In the genomic region with DNA sequence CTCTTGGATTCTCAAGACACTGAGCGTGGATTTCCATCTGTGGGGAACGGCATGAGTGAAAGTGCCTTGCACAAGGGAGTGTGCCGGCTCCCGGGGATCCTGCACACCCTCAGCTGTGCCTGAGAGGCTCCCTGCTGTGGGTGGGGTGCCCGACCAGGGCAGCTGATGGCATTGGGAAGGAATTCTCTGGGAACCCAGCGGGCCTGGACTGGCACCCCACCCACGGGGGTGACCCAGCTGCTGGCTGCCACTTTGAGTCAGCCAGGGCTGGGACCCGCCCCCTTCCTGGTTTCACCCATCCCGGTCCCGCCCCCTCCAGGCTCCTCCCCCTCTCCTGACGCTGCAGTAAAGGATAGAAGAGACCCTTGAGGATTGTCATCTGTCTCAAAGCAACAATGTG, we compare ENCODE assay signal across 8 mouse cellular contexts. TPM values are rescaled to one million over a fixed set of nuclear protein-coding genes. Genes with fewer than 3 reads are reported as not detected.
DNase-seq lines count a peak whose midpoint lies in the region; ATAC-seq and TF ChIP-seq lines count a peak whose summit lies in the region.

No protein-coding gene starts in this region.

- 32% methylated on average over 10 of the region's 11 CpGs for WGBS in intestine, embryonic 15.5 days
- 37% methylated on average over 8 of the region's 11 CpGs for WGBS in lung, postnatal 0 days
- WGBS in forebrain, embryonic 14.5 days: 61% methylated on average over 9 of the region's 11 CpGs

- peak overlapping the region; percentile 63 for H3K27ac ChIP-seq in gastrocnemius, adult 2 months
- H3K27ac ChIP-seq in brown adipose tissue, adult 24 weeks (replicated peaks; ENCODE audit: low read depth, low read length): peak overlapping the region; percentile 35; the same call in 1 of the 2 replicates
- peak overlapping the region; percentile 48; the same call in 1 of the 2 replicates for H3K27ac ChIP-seq in intestine, embryonic 15.5 days
- peak overlapping the region; percentile 43 for H3K27ac ChIP-seq in lung, postnatal 0 days (ENCODE audit: low read length)
- H3K27ac ChIP-seq in forebrain, embryonic 14.5 days (ENCODE audit: low read depth, low read length): no peak overlapping the region

- H3K4me1 ChIP-seq in brown adipose tissue, adult 24 weeks (ENCODE audit: control insufficient read depth, insufficient read depth, insufficient read length, low read length): no peaks in the 10 kb centered on the region; the same call in 1 of the 2 replicates
- H3K4me1 ChIP-seq in intestine, embryonic 15.5 days (replicated peaks): peaks cover 36% of the 10 kb centered on the region
- H3K4me1 ChIP-seq in lung, postnatal 0 days (ENCODE audit: insufficient read depth, low read depth, low read length): peaks cover 9% of the 10 kb centered on the region; the same call in 1 of the 2 replicates
- H3K4me1 ChIP-seq in forebrain, embryonic 14.5 days (ENCODE audit: control insufficient read depth, insufficient read depth, low read length): no peaks in the 10 kb centered on the region

- DNase-seq in gastrocnemius, adult 2 months: peak; percentile 65
- no peak for DNase-seq in gastrocnemius, adult 18-20 months (ENCODE audit: low spot score)
- DNase-seq in lung, postnatal 0 days (ENCODE audit: low spot score): peak; percentile 81
- DNase-seq in thymus, postnatal 36 days: peak; percentile 73 to 76
- no peak for DNase-seq in forebrain, embryonic 14.5 days (ENCODE audit: low spot score)
- DNase-seq in adipocyte (ENCODE audit: low spot score): no peak

- H3K27me3 ChIP-seq in intestine, embryonic 15.5 days (replicated peaks): no peaks in the 10 kb centered on the region
- no peaks in the 10 kb centered on the region for H3K27me3 ChIP-seq in lung, postnatal 0 days (replicated peaks; ENCODE audit: insufficient read depth, low read length)
- peaks cover 11% of the 10 kb centered on the region for H3K27me3 ChIP-seq in forebrain, embryonic 14.5 days (replicated peaks; ENCODE audit: control insufficient read depth, insufficient read depth, low read length)

- peak overlapping the region; percentile 51 for H3K4me2 ChIP-seq in intestine, embryonic 15.5 days (replicated peaks)
- H3K4me2 ChIP-seq in lung, postnatal 0 days (replicated peaks; ENCODE audit: low read depth, low read length): peak overlapping the region; percentile 42
- no peak overlapping the region for H3K4me2 ChIP-seq in forebrain, embryonic 14.5 days (ENCODE audit: low read length)

- ATAC-seq in intestine, embryonic 15.5 days: peak; percentile 22
- ATAC-seq in lung, postnatal 0 days: peak; percentile 72
- no peak for ATAC-seq in forebrain, embryonic 14.5 days

- intact Hi-C loops in gastrocnemius, adult 2 months (cut with DNase I): no loop called here

- no peak overlapping the region; the same call in 1 of the 2 replicates for H3K9ac ChIP-seq in intestine, embryonic 15.5 days
- no peak overlapping the region for H3K9ac ChIP-seq in lung, postnatal 0 days (replicated peaks; ENCODE audit: low read depth)
- no peak overlapping the region for H3K9ac ChIP-seq in forebrain, embryonic 14.5 days (ENCODE audit: low read length)

- peak overlapping the region; percentile 47 for H3K4me3 ChIP-seq in gastrocnemius, adult 2 months
- H3K4me3 ChIP-seq in brown adipose tissue, adult 24 weeks (ENCODE audit: insufficient read depth, low read depth, low read length): peak overlapping the region; percentile 25; the same call in 1 of the 2 replicates
- H3K4me3 ChIP-seq in intestine, embryonic 15.5 days (replicated peaks): no peak overlapping the region
- no peak overlapping the region for H3K4me3 ChIP-seq in lung, postnatal 0 days (ENCODE audit: low read depth, low read length)
- H3K4me3 ChIP-seq in forebrain, embryonic 14.5 days (ENCODE audit: low read depth, low read length): no peak overlapping the region

- H3K9me3 ChIP-seq in intestine, embryonic 15.5 days: no peaks in the 10 kb centered on the region
- no peaks in the 10 kb centered on the region for H3K9me3 ChIP-seq in lung, postnatal 0 days (ENCODE audit: low read length)
- no peaks in the 10 kb centered on the region for H3K9me3 ChIP-seq in forebrain, embryonic 14.5 days (replicated peaks; ENCODE audit: control insufficient read depth, low read length)

- no peaks in the 10 kb centered on the region for H3K36me3 ChIP-seq in intestine, embryonic 15.5 days
- H3K36me3 ChIP-seq in lung, postnatal 0 days (ENCODE audit: insufficient read depth, low read length): no peaks in the 10 kb centered on the region
- no peaks in the 10 kb centered on the region for H3K36me3 ChIP-seq in forebrain, embryonic 14.5 days (ENCODE audit: control insufficient read depth, insufficient read depth, low read length)

- TF ChIP-seq CTCF in gastrocnemius, adult 2 months (IDR thresholded peaks at IDR 0.05): no peak
- no peak for TF ChIP-seq CTCF in lung, postnatal 0 days (IDR thresholded peaks at IDR 0.05)

- TF ChIP-seq EP300 in lung, postnatal 0 days (IDR thresholded peaks at IDR 0.05): no peak

RNA-seq across cellular contexts. Expression of a gene that starts 5.6 kb away (rescaled TPM):
- 1 to 10 TPM; 1.9 to 2.1 TPM for total RNA-seq in gastrocnemius, adult 2 months (2021)
- 1 to 10 TPM; 1.4 to 2.2 TPM for total RNA-seq in gastrocnemius, adult 18-20 months (2021)
- polyA plus RNA-seq in brown adipose tissue, adult 24 weeks (2012; ENCODE audit: insufficient read depth, insufficient read length, missing spikeins): 1.2 and 1.3 TPM in 2 replicates
- 13.0 and 14.5 TPM in 2 replicates for polyA plus RNA-seq in intestine, embryonic 15.5 days (2015; fragmentation: Nextera tagmentation; extraction: Ambion mirVana)
- 3.6 and 3.9 TPM in 2 replicates for polyA plus RNA-seq in lung, postnatal 0 days (2015; fragmentation: Nextera tagmentation; extraction: Ambion mirVana)
- polyA plus RNA-seq in forebrain, embryonic 14.5 days (2014; fragmentation: Nextera tagmentation; extraction: Ambion mirVana): 0.61 and 0.79 TPM in 2 replicates

RNA-seq across cellular contexts. Expression of a gene that starts 22.7 kb away (rescaled TPM):
- 10 to 100 TPM; 15.5 to 20.1 TPM for total RNA-seq in gastrocnemius, adult 2 months (2021)
- total RNA-seq in gastrocnemius, adult 18-20 months (2021): 10 to 100 TPM; 18.0 to 20.0 TPM
- polyA plus RNA-seq in brown adipose tissue, adult 24 weeks (2012; ENCODE audit: insufficient read depth, insufficient read length, missing spikeins): 29.3 and 35.0 TPM in 2 replicates
- polyA plus RNA-seq in intestine, embryonic 15.5 days (2015; fragmentation: Nextera tagmentation; extraction: Ambion mirVana): 7.3 and 8.1 TPM in 2 replicates
- polyA plus RNA-seq in lung, postnatal 0 days (2015; fragmentation: Nextera tagmentation; extraction: Ambion mirVana): 3.8 and 4.0 TPM in 2 replicates
- polyA plus RNA-seq in forebrain, embryonic 14.5 days (2014; fragmentation: Nextera tagmentation; extraction: Ambion mirVana): 4.8 and 7.6 TPM in 2 replicates

Comparison
In these comparisons a context has a peak if more than half of its experiments do, and no peak if none do; other contexts are left out.
1. DNase-seq: peak in gastrocnemius, adult 2 months (single experiment), lung, postnatal 0 days (single experiment) and thymus, postnatal 36 days (2 of 2); none in gastrocnemius, adult 18-20 months (single experiment), forebrain, embryonic 14.5 days (single experiment) and adipocyte (single experiment).
2. H3K4me3 ChIP-seq: peak in gastrocnemius, adult 2 months (single experiment) and brown adipose tissue, adult 24 weeks (single experiment); none in intestine, embryonic 15.5 days (single experiment), lung, postnatal 0 days (single experiment) and forebrain, embryonic 14.5 days (single experiment).